8 mouse cellular contexts compared by ENCODE assay signal in genomic region chr16:4654706-4655105, GRCm38 (mm10). TPM values are rescaled to one million over a fixed set of nuclear protein-coding genes. Genes with fewer than 3 reads are reported as not detected.
DNase-seq lines count a peak whose midpoint lies in the region.

No protein-coding gene starts in this region.

- DNase-seq in gastrocnemius, postnatal 10 days, result peak; percentile 51
- DNase-seq in gastrocnemius, postnatal 25 days, result no peak
- DNase-seq in right cerebral cortex, postnatal 10 days (ENCODE audit: low spot score in 2 of 2), result peak; percentile 24 to 33
- DNase-seq in right cerebral cortex, postnatal 25 days, result no peak
- peak; percentile 86 for DNase-seq in kidney, adult 9 months
- no peak for DNase-seq in urinary bladder, adult 2 months (ENCODE audit: low spot score)
- no peak for DNase-seq in retina, embryonic 14.5 days (ENCODE audit: low spot score)
- DNase-seq in B cell, adult 2 months, result no peak

RNA-seq across cellular contexts. Expression of gene Dnaja3, which starts 14.9 kb away (rescaled TPM):
- total RNA-seq in gastrocnemius, postnatal 10 days (2021), result 10 to 100 TPM; 71.4 to 87.2 TPM
- total RNA-seq in gastrocnemius, postnatal 25 days (2021), result 10 to 100 TPM; 91.1 to 93.8 TPM
- polyA plus RNA-seq in urinary bladder, adult 2 months (2012; rRNA removed), result 36.6 and 37.9 TPM in 2 replicates

RNA-seq across cellular contexts. Expression of gene Vasn, which starts 15.0 kb away (rescaled TPM):
- 10 to 100 TPM in 1 of 2 experiments, 1 to 10 TPM in 1; 9.7 to 13.0 TPM for total RNA-seq in gastrocnemius, postnatal 10 days (2021)
- 1 to 10 TPM; 4.6 to 4.8 TPM for total RNA-seq in gastrocnemius, postnatal 25 days (2021)
- 26.6 and 28.5 TPM in 2 replicates for polyA plus RNA-seq in urinary bladder, adult 2 months (2012; rRNA removed)

RNA-seq across cellular contexts. Expression of gene Coro7, which starts 24.9 kb away (rescaled TPM):
- total RNA-seq in gastrocnemius, postnatal 10 days (2021), result 10 to 100 TPM; 16.3 to 23.3 TPM
- 10 to 100 TPM; 12.9 to 19.0 TPM for total RNA-seq in gastrocnemius, postnatal 25 days (2021)
- 32.6 and 33.5 TPM in 2 replicates for polyA plus RNA-seq in urinary bladder, adult 2 months (2012; rRNA removed)

RNA-seq across cellular contexts. Expression of gene Pam16, which starts 29.9 kb away (rescaled TPM):
- 10 to 100 TPM; 79.3 to 82.7 TPM for total RNA-seq in gastrocnemius, postnatal 10 days (2021)
- total RNA-seq in gastrocnemius, postnatal 25 days (2021), result 10 to 100 TPM; 87.2 to 90.6 TPM
- polyA plus RNA-seq in urinary bladder, adult 2 months (2012; rRNA removed), result 57.5 and 64.8 TPM in 2 replicates

Comparison
In these comparisons a context has a peak if more than half of its experiments do, and no peak if none do; other contexts are left out.
1. DNase-seq: peak in gastrocnemius, postnatal 10 days (single experiment), right cerebral cortex, postnatal 10 days (2 of 2) and kidney, adult 9 months (single experiment); none in gastrocnemius, postnatal 25 days (single experiment), right cerebral cortex, postnatal 25 days (single experiment), urinary bladder, adult 2 months (single experiment), retina, embryonic 14.5 days (single experiment) and B cell, adult 2 months (0 of 2).